Mouse (Mus musculus): Measurements from ENCODE around the gene Prss28. TPM values are rescaled to one million over a fixed set of nuclear protein-coding genes. Genes with fewer than 3 reads are reported as not detected.

Gene Prss28
- total RNA-seq, 2 experiments from 2014 or later = 1.3 to 1.8 TPM

- no peak for ATAC-seq (ENCODE audit: poor library complexity, severe bottlenecking)
These were observed 31.6 kb downstream of the Prss28 start for GRCm38 (mm10) chr17:25340003-25340402.

- ATAC-seq (ENCODE audit: poor library complexity, severe bottlenecking) = no peak
These were observed 33.0 kb downstream of the Prss28 start for GRCm38 (mm10) chr17:25341490-25341889.

- ATAC-seq (ENCODE audit: poor library complexity, severe bottlenecking) = no peak
These were observed 37.0 kb downstream of the Prss28 start, which contains the start of gene Tpsab1 for GRCm38 (mm10) chr17:25345462-25345861. Gene Tpsab1, minus strand, starts transcription at chr17:25345562.

GRCm38 (mm10) chr17:25361291-25361690 lies 52.8 kb downstream of the Prss28 start:
- no peak for ATAC-seq (ENCODE audit: poor library complexity, severe bottlenecking)

Other genes starting within 250 kb of the Prss28 start
- not detected in 2 replicates for gene Tmem204, start 225.1 kb upstream of the Prss28 start, total RNA-seq (2015)
- not detected in 2 replicates for gene Tmem204, start 225.1 kb upstream of the Prss28 start, total RNA-seq (2017)
- gene Telo2, start 192.7 kb upstream of the Prss28 start, total RNA-seq (2015) = 3.9 and 4.4 TPM in 2 replicates
- 8.8 and 11.3 TPM in 2 replicates for gene Telo2, start 192.7 kb upstream of the Prss28 start, total RNA-seq (2017)
- not detected in 2 replicates for gene Ptx4, start 187.9 kb upstream of the Prss28 start, total RNA-seq (2015)
- not detected in 2 replicates for gene Ptx4, start 187.9 kb upstream of the Prss28 start, total RNA-seq (2017)
- 12.3 and 13.1 TPM in 2 replicates for gene Clcn7, start 175.3 kb upstream of the Prss28 start, total RNA-seq (2015)
- 16.6 and 18.3 TPM in 2 replicates for gene Clcn7, start 175.3 kb upstream of the Prss28 start, total RNA-seq (2017)
- gene Ccdc154, start 146.2 kb upstream of the Prss28 start, total RNA-seq (2015) = not detected in 2 replicates
- 0.11 TPM in 1 of 2 replicates, not detected in the other for gene Ccdc154, start 146.2 kb upstream of the Prss28 start, total RNA-seq (2017)
- not detected in 2 replicates for gene Gm38655, start 133.2 kb upstream of the Prss28 start, total RNA-seq (2015)
- gene Gm38655, start 133.2 kb upstream of the Prss28 start, total RNA-seq (2017) = not detected in 2 replicates
- gene BC003965, start 124.1 kb upstream of the Prss28 start, total RNA-seq (2015) = 9.7 and 10.8 TPM in 2 replicates
- gene BC003965, start 124.1 kb upstream of the Prss28 start, total RNA-seq (2017) = 2.7 and 5.9 TPM in 2 replicates
- gene Unkl, start 120.2 kb upstream of the Prss28 start, total RNA-seq (2015) = 7.3 and 7.7 TPM in 2 replicates
- gene Unkl, start 120.2 kb upstream of the Prss28 start, total RNA-seq (2017) = 7.3 and 10.5 TPM in 2 replicates
- 17.1 and 19.0 TPM in 2 replicates for gene Gnptg, start 68.5 kb upstream of the Prss28 start, total RNA-seq (2015)
- gene Gnptg, start 68.5 kb upstream of the Prss28 start, total RNA-seq (2017) = 12.3 and 13.0 TPM in 2 replicates
- gene Tsr3, start 68.5 kb upstream of the Prss28 start, total RNA-seq (2015) = 7.3 and 9.2 TPM in 2 replicates
- gene Tsr3, start 68.5 kb upstream of the Prss28 start, total RNA-seq (2017) = 15.0 and 22.8 TPM in 2 replicates
- 3.3 and 3.7 TPM in 2 replicates for gene Baiap3, start 52.3 kb upstream of the Prss28 start, total RNA-seq (2015)
- 1.8 and 4.0 TPM in 2 replicates for gene Baiap3, start 52.3 kb upstream of the Prss28 start, total RNA-seq (2017)
- 270 and 309 TPM in 2 replicates for gene Ube2i, start 34.0 kb upstream of the Prss28 start, total RNA-seq (2015)
- 214 and 226 TPM in 2 replicates for gene Ube2i, start 34.0 kb upstream of the Prss28 start, total RNA-seq (2017)
- 432 and 451 TPM in 2 replicates for gene Prss34, start 10.3 kb upstream of the Prss28 start, total RNA-seq (2015)
- 249 and 277 TPM in 2 replicates for gene Prss34, start 10.3 kb upstream of the Prss28 start, total RNA-seq (2017)
- gene Prss29, start 10.0 kb downstream of the Prss28 start, total RNA-seq (2015) = not detected in 2 replicates
- not detected in 2 replicates for gene Prss29, start 10.0 kb downstream of the Prss28 start, total RNA-seq (2017)
- not detected in 2 replicates for gene Tpsab1, start 36.9 kb downstream of the Prss28 start, total RNA-seq (2015)
- not detected in 2 replicates for gene Tpsab1, start 36.9 kb downstream of the Prss28 start, total RNA-seq (2017)
- gene Tpsb2, start 57.7 kb downstream of the Prss28 start, total RNA-seq (2015) = not detected in 2 replicates
- not detected in 2 replicates for gene Tpsb2, start 57.7 kb downstream of the Prss28 start, total RNA-seq (2017)
- gene Tpsg1, start 60.6 kb downstream of the Prss28 start, total RNA-seq (2015) = not detected in 2 replicates
- not detected in 2 replicates for gene Tpsg1, start 60.6 kb downstream of the Prss28 start, total RNA-seq (2017)
- 0.05 TPM in 1 of 2 replicates, not detected in the other for gene Cacna1h, start 125.1 kb downstream of the Prss28 start, total RNA-seq (2015)
- gene Cacna1h, start 125.1 kb downstream of the Prss28 start, total RNA-seq (2017) = not detected in 2 replicates
- not detected in 2 replicates for gene Tekt4, start 146.0 kb downstream of the Prss28 start, total RNA-seq (2015)
- gene Tekt4, start 146.0 kb downstream of the Prss28 start, total RNA-seq (2017) = not detected in 2 replicates
- not detected in 2 replicates for gene Sstr5, start 188.6 kb downstream of the Prss28 start, total RNA-seq (2015)
- not detected in 2 replicates for gene Sstr5, start 188.6 kb downstream of the Prss28 start, total RNA-seq (2017)